Mouse (Mus musculus) lung, postnatal 14 days (tissue): Measurements from ENCODE around the gene Tmem8b.

ENCODE experiments used
- DNase-seq: peaks from one replicate; pipeline ENCODE4 v3.0.0; 2021

Gene Tmem8b

GRCm38 (mm10) chr4:43668782-43669427 lies at the start of gene Tmem8b, which contains the start of gene Fam221b:
Gene Tmem8b, plus strand, starts transcription at chr4:43668971.
Gene Fam221b, minus strand, starts transcription at chr4:43669145.
- peak; percentile 88 for DNase-seq

- no peak for DNase-seq
These were observed 48.5 kb upstream of the Tmem8b start for GRCm38 (mm10) chr4:43620146-43620778.

GRCm38 (mm10) chr4:43629106-43629817 lies 39.5 kb upstream of the Tmem8b start:
- DNase-seq = no peak

GRCm38 (mm10) chr4:43630030-43630581 lies 38.7 kb upstream of the Tmem8b start:
- peak; percentile 85 for DNase-seq

- no peak for DNase-seq
These were observed 38.1 kb upstream of the Tmem8b start for GRCm38 (mm10) chr4:43630671-43631045.

GRCm38 (mm10) chr4:43631046-43631955 lies 37.5 kb upstream of the Tmem8b start, which contains the start of gene Npr2:
Gene Npr2, plus strand, starts transcription at chr4:43631935.
- DNase-seq = peak; percentile 62

GRCm38 (mm10) chr4:43631956-43632920 lies 36.5 kb upstream of the Tmem8b start:
- no peak for DNase-seq

GRCm38 (mm10) chr4:43633296-43633695 lies 35.5 kb upstream of the Tmem8b start:
- no peak for DNase-seq

- no peak for DNase-seq
These were observed 35.0 kb upstream of the Tmem8b start for GRCm38 (mm10) chr4:43633736-43634135.

- no peak for DNase-seq
These were observed 34.0 kb upstream of the Tmem8b start for GRCm38 (mm10) chr4:43634621-43635374.

GRCm38 (mm10) chr4:43636751-43637150 lies 32.0 kb upstream of the Tmem8b start:
- DNase-seq = no peak

- no peak for DNase-seq
These were observed 28.7 kb upstream of the Tmem8b start for GRCm38 (mm10) chr4:43640076-43640475.

- DNase-seq = no peak
These were observed 28.3 kb upstream of the Tmem8b start for GRCm38 (mm10) chr4:43640491-43640890.

- DNase-seq = no peak
These were observed 19.0 kb upstream of the Tmem8b start for GRCm38 (mm10) chr4:43649783-43650182.

- DNase-seq = no peak
These were observed 16.0 kb upstream of the Tmem8b start for GRCm38 (mm10) chr4:43652726-43653125.

- DNase-seq = peak; percentile 62
These were observed 15.4 kb upstream of the Tmem8b start, which contains the start of gene Spag8 for GRCm38 (mm10) chr4:43653161-43654015. Gene Spag8, minus strand, starts transcription at chr4:43653594.

- DNase-seq = no peak
These were observed 13.0 kb upstream of the Tmem8b start for GRCm38 (mm10) chr4:43655656-43656338.

- DNase-seq = peak; percentile 92
These were observed 12.2 kb upstream of the Tmem8b start, which contains the start of gene Hint2 for GRCm38 (mm10) chr4:43656339-43657109. Gene Hint2, minus strand, starts transcription at chr4:43656466.
